Mouse (Mus musculus) brain, adult 2 months (tissue): ENCODE measurements around the gene Ssxb5.
"Not testable (repeated sequence)": the region's sequence is repeated elsewhere in the genome, so short reads cannot be mapped to it uniquely, and the experiment has no call there.

Source experiments
- DNase-seq: peaks from one replicate; pipeline ENCODE4 v3.0.0; 2011; ENCODE audit warnings: low read depth, low spot score

Ssxb5 gene

GRCm38 (mm10) chrX:8803391-8803790 is at the start of gene Ssxb5:
Gene Ssxb5 (plus strand): TSS chrX:8803691.
- not testable (repeated sequence) for DNase-seq

- DNase-seq: peak; percentile 63
Observed at GRCm38 (mm10) chrX:8832043-8832442, 28.6 kb downstream of the Ssxb5 start.

- DNase-seq: no peak
Observed at GRCm38 (mm10) chrX:8843694-8844093, 40.2 kb downstream of the Ssxb5 start, which contains the start of gene Gm6592. Gene Gm6592 (plus strand): TSS chrX:8843994.

- DNase-seq: no peak
Observed at GRCm38 (mm10) chrX:8852486-8852885, 49.0 kb downstream of the Ssxb5 start.
